Mouse (Mus musculus) liver, embryonic 14.5 days (tissue): ENCODE data around the gene Cog1.

Experiments
- CTCF ChIP-seq: IDR thresholded peaks from 2 replicates; pipeline ENCODE4 v1.5.1; 2016; ENCODE audit warnings: antibody characterized with exemption, low read depth, control low read depth
- EP300 ChIP-seq: IDR thresholded peaks from 2 replicates; pipeline ENCODE4 v1.6.1; 2016; ENCODE audit warnings: antibody characterized with exemption, low read depth

DNA sequence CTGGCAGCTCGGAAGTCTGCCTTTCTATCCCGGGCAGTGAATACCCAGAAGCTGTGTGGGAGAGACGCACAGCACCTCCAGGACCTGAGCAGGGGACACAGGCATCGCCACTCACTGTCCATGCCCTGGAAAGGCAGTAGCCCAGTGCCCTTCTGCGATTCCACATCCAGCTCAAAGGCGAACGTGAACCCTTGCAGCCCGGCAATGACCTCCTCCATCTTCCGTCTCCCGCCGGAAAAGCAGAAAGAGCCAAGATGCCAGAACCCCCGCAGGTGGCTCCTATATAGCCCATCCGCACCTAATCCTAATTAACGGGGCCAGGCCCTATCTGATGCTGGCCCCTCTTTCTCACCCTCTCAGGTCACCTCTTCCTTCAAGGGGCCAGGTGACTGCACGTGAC, 60.3 kb downstream of the Cog1 start:
- TF ChIP-seq CTCF (no peak), EP300 (no peak)
